Mouse (Mus musculus): ENCODE results near the gene Selp.

GRCm38 (mm10) chr1:164135960-164136359 lies 20.9 kb downstream of the Selp start:
- no peak for TF ChIP-seq CTCF (IDR thresholded peaks at IDR 0.05; ENCODE audit: low read depth, low read length)
- no peak for TF ChIP-seq GATA1 (IDR thresholded peaks at IDR 0.05; ENCODE audit: borderline replicate concordance, low read length)
- no peak for TF ChIP-seq TAL1 (conservative IDR thresholded peaks at IDR 0.05; ENCODE audit: low read depth, low read length)
- no peak for TF ChIP-seq POLR2AphosphoS5 (IDR thresholded peaks at IDR 0.05; ENCODE audit: insufficient replicate concordance, low read depth, low read length)
